ENCODE assay signal across 15 mouse cellular contexts in genomic region chr12:73905041-73905440, GRCm38 (mm10). TPM values are rescaled to one million over a fixed set of nuclear protein-coding genes. Genes with fewer than 3 reads are reported as not detected.
DNase-seq lines count a peak whose midpoint lies in the region; ATAC-seq and TF ChIP-seq lines count a peak whose summit lies in the region.
"Had no signal": no experiment of that assay in that cellular context is flagged by ENCODE, and none has a peak within 500 bp of the region (broad histone marks: within the 10 kb centered on the region; RNA-seq: fewer than 3 reads in every experiment).

No protein-coding gene starts in this region.

- no peak for TF ChIP-seq CTCF in liver, postnatal 0 days (IDR thresholded peaks at IDR 0.05; ENCODE audit: low read depth)
- TF ChIP-seq CTCF in CH12.LX (conservative IDR thresholded peaks at IDR 0.05 in 1 of 2, IDR thresholded peaks at IDR 0.05 in 1 of 2; ENCODE audit: low read depth in 2 of 2, low read length in 2 of 2): no peak

- H3K27me3 ChIP-seq in embryonic facial prominence, embryonic 11.5 days (ENCODE audit: control insufficient read depth, insufficient read depth, low read length): no peaks in the 10 kb centered on the region
- no peaks in the 10 kb centered on the region for H3K27me3 ChIP-seq in embryonic facial prominence, embryonic 10.5 days (replicated peaks; ENCODE audit: low read depth, poor library complexity, severe bottlenecking)
- H3K27me3 ChIP-seq in liver, postnatal 0 days (ENCODE audit: insufficient read depth, low read length): no peaks in the 10 kb centered on the region
- no peaks in the 10 kb centered on the region for H3K27me3 ChIP-seq in CH12.LX (replicated peaks)
- H3K27me3 ChIP-seq: heart, embryonic 15.5 days; hindbrain, embryonic 12.5 days; neural tube, embryonic 13.5 days had no signal

- H3K9ac ChIP-seq in embryonic facial prominence, embryonic 11.5 days (replicated peaks; ENCODE audit: low read length): no peak overlapping the region
- no peak overlapping the region for H3K9ac ChIP-seq in liver, postnatal 0 days (replicated peaks)
- H3K9ac ChIP-seq in CH12.LX (ENCODE audit: insufficient read depth, low read depth): no peak overlapping the region
- H3K9ac ChIP-seq: heart, embryonic 15.5 days; hindbrain, embryonic 12.5 days; neural tube, embryonic 13.5 days had no signal

- TF ChIP-seq POLR2A in CH12.LX (IDR thresholded peaks at IDR 0.05; ENCODE audit: low read depth, low read length): no peak

- H3K36me3 ChIP-seq in embryonic facial prominence, embryonic 11.5 days (replicated peaks; ENCODE audit: control insufficient read depth, insufficient read depth, low read depth, low read length): no peaks in the 10 kb centered on the region
- H3K36me3 ChIP-seq in embryonic facial prominence, embryonic 10.5 days (replicated peaks): no peaks in the 10 kb centered on the region
- H3K36me3 ChIP-seq in liver, postnatal 0 days (replicated peaks; ENCODE audit: insufficient read depth, low read length): no peaks in the 10 kb centered on the region
- no peaks in the 10 kb centered on the region for H3K36me3 ChIP-seq in CH12.LX (replicated peaks in 1 of 2; ENCODE audit: control insufficient read depth in 1 of 2, insufficient read depth in 1 of 2, low read length in 1 of 2)
- H3K36me3 ChIP-seq: heart, embryonic 15.5 days; hindbrain, embryonic 12.5 days; neural tube, embryonic 13.5 days had no signal

- intact Hi-C loops in left cerebral cortex, postnatal 25 days (cut with DNase I): loop anchor here (10.0 kb wide), 1 partner anchor 340 kb away; no protein-coding TSS in a partner anchor

- in situ Hi-C loops in CH12.LX (cut with MboI; ENCODE audit: low pct_ligation_motif_present, low pct_unique_long_range_greater_than_20kb, low sequenced_read_pairs): no loop called here

- 38% methylated on average over 2 of the region's 2 CpGs for WGBS in embryonic facial prominence, embryonic 11.5 days
- WGBS in embryonic facial prominence, embryonic 10.5 days: 46% methylated on average over 2 of the region's 2 CpGs
- 47% methylated on average over 2 of the region's 2 CpGs for WGBS in liver, postnatal 0 days (ENCODE audit: insufficient replicate concordance)

- ATAC-seq in embryonic facial prominence, embryonic 11.5 days (replicated peaks; ENCODE audit: insufficient number of reproducible peaks, low FRiP score, low TSS enrichment, low read depth): no peak
- no peak for ATAC-seq in liver, postnatal 0 days
- ATAC-seq: forebrain, embryonic 16.5 days had no signal

- TF ChIP-seq EP300 in liver, postnatal 0 days (IDR thresholded peaks at IDR 0.05; ENCODE audit: low read depth): peak; percentile 38; the same call in 1 of the 2 replicates
- TF ChIP-seq EP300 in CH12.LX (IDR thresholded peaks at IDR 0.05; ENCODE audit: low read length): no peak

- no peak for TF ChIP-seq RAD21 in CH12.LX (IDR thresholded peaks at IDR 0.05; ENCODE audit: low read depth, low read length)

- H3K27ac ChIP-seq in embryonic facial prominence, embryonic 11.5 days (replicated peaks; ENCODE audit: low read depth, low read length): no peak overlapping the region
- no peak overlapping the region for H3K27ac ChIP-seq in embryonic facial prominence, embryonic 10.5 days (replicated peaks)
- H3K27ac ChIP-seq in liver, postnatal 0 days (ENCODE audit: low read depth): no peak overlapping the region
- no peak overlapping the region for H3K27ac ChIP-seq in CH12.LX (ENCODE audit: insufficient read depth, low read depth)
- H3K27ac ChIP-seq: heart, embryonic 15.5 days; hindbrain, embryonic 12.5 days; neural tube, embryonic 13.5 days had no signal

- no peaks in the 10 kb centered on the region for H3K4me1 ChIP-seq in embryonic facial prominence, embryonic 11.5 days (ENCODE audit: control insufficient read depth, insufficient read depth, low read length)
- peaks cover 25% of the 10 kb centered on the region for H3K4me1 ChIP-seq in embryonic facial prominence, embryonic 10.5 days
- H3K4me1 ChIP-seq in liver, postnatal 0 days (ENCODE audit: insufficient read depth): no peaks in the 10 kb centered on the region; the same call in 1 of the 2 replicates
- peaks cover 7 to 32% of the 10 kb centered on the region in 2 experiments; a peak in 3 of 4 replicates for H3K4me1 ChIP-seq in CH12.LX (ENCODE audit: control insufficient read depth in 1 of 2, insufficient read depth in 2 of 2)

- H3K79me2 ChIP-seq in CH12.LX (replicated peaks; ENCODE audit: control insufficient read depth, extremely low read depth, insufficient read depth, poor library complexity, severe bottlenecking): peaks cover 12% of the 10 kb centered on the region

- dilution Hi-C loops in CH12.LX (cut with MboI; ENCODE audit: extremely low pct_ligation_motif_present, extremely low pct_unique_long_range_greater_than_20kb, low sequenced_read_pairs): no loop called here

- no peak overlapping the region for H3K4me3 ChIP-seq in embryonic facial prominence, embryonic 11.5 days (ENCODE audit: low read depth, low read length)
- no peak overlapping the region for H3K4me3 ChIP-seq in embryonic facial prominence, embryonic 10.5 days
- H3K4me3 ChIP-seq in liver, postnatal 0 days (ENCODE audit: low read depth, low read length): no peak overlapping the region
- no peak overlapping the region for H3K4me3 ChIP-seq in CH12.LX (replicated peaks in 1 of 3; ENCODE audit: low read depth in 2 of 3, low read length in 2 of 3, poor library complexity in 1 of 3)
- H3K4me3 ChIP-seq: heart, embryonic 15.5 days; hindbrain, embryonic 12.5 days; neural tube, embryonic 13.5 days had no signal

- no peaks in the 10 kb centered on the region for H3K9me3 ChIP-seq in embryonic facial prominence, embryonic 11.5 days (replicated peaks; ENCODE audit: control insufficient read depth, low read length)
- H3K9me3 ChIP-seq in embryonic facial prominence, embryonic 10.5 days: no peaks in the 10 kb centered on the region
- H3K9me3 ChIP-seq in liver, postnatal 0 days (ENCODE audit: low read length): no peaks in the 10 kb centered on the region
- H3K9me3 ChIP-seq in CH12.LX (replicated peaks; ENCODE audit: low read length): no peaks in the 10 kb centered on the region
- H3K9me3 ChIP-seq: heart, embryonic 15.5 days; hindbrain, embryonic 12.5 days; neural tube, embryonic 13.5 days had no signal

- DNase-seq in embryonic facial prominence, embryonic 11.5 days (ENCODE audit: low spot score): peak; percentile 39
- DNase-seq in embryonic facial prominence, embryonic 10.5 days (ENCODE audit: low spot score): no peak
- DNase-seq in liver, postnatal 0 days: no peak
- DNase-seq in liver: no peak
- DNase-seq in CH12.LX (ENCODE audit: extremely low read depth): no peak
- DNase-seq in skeletal muscle tissue, adult 2 months (ENCODE audit: low read depth, low spot score): peak; percentile 13
- DNase-seq in left cerebral cortex, postnatal 25 days (ENCODE audit: low spot score in 2 of 2): no peak
- DNase-seq: cerebellum, adult 8-10 months had no signal

- no peak overlapping the region for H3K4me2 ChIP-seq in embryonic facial prominence, embryonic 11.5 days (ENCODE audit: low read depth, low read length)
- no peak overlapping the region for H3K4me2 ChIP-seq in liver, postnatal 0 days (ENCODE audit: low read depth, low read length)
- peak overlapping the region; percentile 26; the same call in 1 of the 2 replicates for H3K4me2 ChIP-seq in CH12.LX (ENCODE audit: insufficient read depth, low read depth, poor library complexity, severe bottlenecking)
- H3K4me2 ChIP-seq: heart, embryonic 15.5 days; hindbrain, embryonic 12.5 days; neural tube, embryonic 13.5 days had no signal

TF ChIP-seq in CH12.LX, 34 proteins besides CTCF, POLR2A, EP300 and RAD21 (continues in another document):
- TF ChIP-seq CHD1 (IDR thresholded peaks at IDR 0.05; ENCODE audit: low read depth, low read length): no peak
- no peak for TF ChIP-seq SIN3A (IDR thresholded peaks at IDR 0.05; ENCODE audit: low read length)
- no peak for TF ChIP-seq ETS1 (conservative IDR thresholded peaks at IDR 0.05; ENCODE audit: low read depth, low read length)
- no peak for TF ChIP-seq BHLHE40 (IDR thresholded peaks at IDR 0.05; ENCODE audit: low read depth, low read length)
- TF ChIP-seq MAX (IDR thresholded peaks at IDR 0.05; ENCODE audit: low read length): no peak
- no peak for TF ChIP-seq USF1 (IDR thresholded peaks at IDR 0.05; ENCODE audit: low read depth, low read length)
- TF ChIP-seq SMC3 (IDR thresholded peaks at IDR 0.05; ENCODE audit: low read depth, low read length): no peak
- TF ChIP-seq TBP (conservative IDR thresholded peaks at IDR 0.05; ENCODE audit: low read depth, low read length): no peak
- no peak for TF ChIP-seq ZNF384 (IDR thresholded peaks at IDR 0.05; ENCODE audit: low read depth, low read length)
- no peak for TF ChIP-seq IRF4 (IDR thresholded peaks at IDR 0.05; ENCODE audit: low read depth, low read length)
- no peak for TF ChIP-seq PAX5 (IDR thresholded peaks at IDR 0.05; ENCODE audit: low read length)

RNA-seq across cellular contexts. Expression of gene Hif1a, which starts 3.9 kb away (rescaled TPM):
- 139 and 149 TPM in 2 replicates for polyA plus RNA-seq in embryonic facial prominence, embryonic 11.5 days (2014; fragmentation: Nextera tagmentation; extraction: Ambion mirVana)
- polyA plus RNA-seq in embryonic facial prominence, embryonic 10.5 days (2016; fragmentation: Nextera tagmentation; extraction: Ambion mirVana): 90.5 and 91.7 TPM in 2 replicates
- polyA plus RNA-seq in liver, postnatal 0 days (2015; fragmentation: Nextera tagmentation; extraction: Ambion mirVana): 13.4 and 13.9 TPM in 2 replicates
- total RNA-seq in CH12.LX (2012; rRNA removed) (18.8 and 21.9 TPM in 2 replicates), CH12.LX (2014; rRNA removed) (50.1 and 52.4 TPM in 2 replicates)
- 26.2 and 30.3 TPM in 2 replicates for polyA plus RNA-seq in CH12.LX (2012; ENCODE audit: insufficient read length, low read depth)
- total RNA-seq in left cerebral cortex, postnatal 25 days (2021): 10 to 100 TPM; 56.7 to 58.9 TPM

RNA-seq across cellular contexts. Expression of gene Gm49321, which starts 32.4 kb away (rescaled TPM):
- polyA plus RNA-seq in embryonic facial prominence, embryonic 11.5 days (2014; fragmentation: Nextera tagmentation; extraction: Ambion mirVana): 14.8 and 15.0 TPM in 2 replicates
- polyA plus RNA-seq in embryonic facial prominence, embryonic 10.5 days (2016; fragmentation: Nextera tagmentation; extraction: Ambion mirVana): 12.4 and 13.8 TPM in 2 replicates
- 1.8 and 1.9 TPM in 2 replicates for polyA plus RNA-seq in liver, postnatal 0 days (2015; fragmentation: Nextera tagmentation; extraction: Ambion mirVana)
- 1.2 TPM in 1 of 2 replicates, not detected in the other for total RNA-seq in CH12.LX (2012; rRNA removed)
- total RNA-seq in CH12.LX (2014; rRNA removed): not detected in 2 replicates
- polyA plus RNA-seq in CH12.LX (2012; ENCODE audit: insufficient read length, low read depth): 3.0 TPM in 1 of 2 replicates, not detected in the other
- 10 to 100 TPM; 11.8 to 16.9 TPM for total RNA-seq in left cerebral cortex, postnatal 25 days (2021)
- total RNA-seq: megakaryocyte-erythroid progenitor cell, adult 5-6 weeks had no signal
- polyA plus RNA-seq: brain, embryonic 14.5 days; urinary bladder, adult 2 months had no signal

RNA-seq across cellular contexts. Expression of gene Snapc1, which starts 59.2 kb away (rescaled TPM):
- polyA plus RNA-seq in embryonic facial prominence, embryonic 11.5 days (2014; fragmentation: Nextera tagmentation; extraction: Ambion mirVana): 20.5 and 23.8 TPM in 2 replicates
- 20.5 and 20.6 TPM in 2 replicates for polyA plus RNA-seq in embryonic facial prominence, embryonic 10.5 days (2016; fragmentation: Nextera tagmentation; extraction: Ambion mirVana)
- 3.3 and 3.6 TPM in 2 replicates for polyA plus RNA-seq in liver, postnatal 0 days (2015; fragmentation: Nextera tagmentation; extraction: Ambion mirVana)
- 9.7 and 13.3 TPM in 2 replicates for total RNA-seq in CH12.LX (2012; rRNA removed)
- 7.7 TPM in 2 replicates for total RNA-seq in CH12.LX (2014; rRNA removed)
- polyA plus RNA-seq in CH12.LX (2012; ENCODE audit: insufficient read length, low read depth): 19.7 and 24.0 TPM in 2 replicates
- 10 to 100 TPM; 40.6 to 43.2 TPM for total RNA-seq in left cerebral cortex, postnatal 25 days (2021)

Comparison
In these comparisons a context has a peak if more than half of its experiments do, and no peak if none do; other contexts are left out.
1. DNase-seq: peak in embryonic facial prominence, embryonic 11.5 days (single experiment) and skeletal muscle tissue, adult 2 months (single experiment); none in embryonic facial prominence, embryonic 10.5 days (single experiment), liver, postnatal 0 days (single experiment), liver (single experiment), CH12.LX (single experiment) and left cerebral cortex, postnatal 25 days (0 of 2).